In the genomic region with DNA sequence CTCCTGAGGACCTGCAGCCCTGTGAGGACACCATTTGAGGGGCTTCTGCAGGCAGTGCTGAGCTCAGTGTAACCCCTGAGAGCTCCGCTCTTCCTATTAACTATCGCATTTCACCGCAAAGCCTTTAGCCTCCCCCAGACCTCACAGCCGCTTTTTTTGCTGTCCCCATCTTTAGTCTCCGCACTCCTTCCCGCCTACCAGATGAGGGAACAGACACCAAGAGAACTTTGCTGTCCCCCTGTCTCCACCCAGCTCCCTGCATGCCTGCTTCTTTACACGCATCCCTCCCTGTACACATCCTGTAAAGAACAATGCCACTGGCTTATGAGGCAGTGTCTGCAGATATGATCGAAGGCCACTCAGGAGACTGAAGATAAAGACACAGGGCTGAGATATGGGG, we compare ENCODE assay signal across 23 mouse cellular contexts.
DNase-seq lines count a peak whose midpoint lies in the region; ATAC-seq lines count a peak whose summit lies in the region.
"Had no signal": no experiment of that assay in that cellular context is flagged by ENCODE, and none has a peak within 500 bp of the region (broad histone marks: within the 10 kb centered on the region; RNA-seq: fewer than 3 reads in every experiment).

No protein-coding gene starts in this region.

- no peaks in the 10 kb centered on the region for H3K9me3 ChIP-seq in forebrain, embryonic 15.5 days
- no peaks in the 10 kb centered on the region for H3K9me3 ChIP-seq in forebrain, embryonic 16.5 days (ENCODE audit: control insufficient read depth, low read length)
- no peaks in the 10 kb centered on the region for H3K9me3 ChIP-seq in hindbrain, embryonic 14.5 days (ENCODE audit: control insufficient read depth, low read length)
- H3K9me3 ChIP-seq in hindbrain, embryonic 11.5 days (ENCODE audit: control insufficient read depth, low read length) = no peaks in the 10 kb centered on the region
- H3K9me3 ChIP-seq in hindbrain, embryonic 16.5 days (ENCODE audit: control insufficient read depth, low read length) = no peaks in the 10 kb centered on the region
- no peaks in the 10 kb centered on the region for H3K9me3 ChIP-seq in midbrain, embryonic 16.5 days (replicated peaks; ENCODE audit: control insufficient read depth, low read length, poor library complexity, severe bottlenecking)
- H3K9me3 ChIP-seq: embryonic facial prominence, embryonic 12.5 days; heart, embryonic 10.5 days had no signal

- ATAC-seq in forebrain, embryonic 15.5 days (replicated peaks) = no peak
- no peak for ATAC-seq in forebrain, embryonic 16.5 days
- no peak for ATAC-seq in hindbrain, embryonic 14.5 days (ENCODE audit: low FRiP score)
- no peak for ATAC-seq in hindbrain, embryonic 11.5 days (ENCODE audit: low FRiP score)
- ATAC-seq in hindbrain, embryonic 16.5 days = no peak
- 0 out of 2 replicates have a peak, but pooled peaks have one; percentile 22 for ATAC-seq in midbrain, embryonic 16.5 days
- no peak for ATAC-seq in activated CD4-positive, CD25-positive, alpha-beta regulatory T cell, adult 4 months
- ATAC-seq: inflammation-experienced regulatory T-cells, adult 6 months; intestine, postnatal 0 days; Patski had no signal

- H3K4me2 ChIP-seq in forebrain, embryonic 15.5 days (replicated peaks) = no peak overlapping the region
- H3K4me2 ChIP-seq in forebrain, embryonic 16.5 days (ENCODE audit: low read length) = no peak overlapping the region
- H3K4me2 ChIP-seq in hindbrain, embryonic 14.5 days (replicated peaks) = no peak overlapping the region
- no peak overlapping the region for H3K4me2 ChIP-seq in hindbrain, embryonic 11.5 days (replicated peaks; ENCODE audit: low read depth, low read length)
- no peak overlapping the region for H3K4me2 ChIP-seq in hindbrain, embryonic 16.5 days (ENCODE audit: low read length)
- H3K4me2 ChIP-seq in midbrain, embryonic 16.5 days (ENCODE audit: low read length) = no peak overlapping the region
- H3K4me2 ChIP-seq: embryonic facial prominence, embryonic 12.5 days had no signal

- no peaks in the 10 kb centered on the region for H3K36me3 ChIP-seq in forebrain, embryonic 15.5 days
- H3K36me3 ChIP-seq in forebrain, embryonic 16.5 days (ENCODE audit: control insufficient read depth, insufficient read depth) = no peaks in the 10 kb centered on the region
- H3K36me3 ChIP-seq in hindbrain, embryonic 14.5 days (replicated peaks; ENCODE audit: control insufficient read depth, insufficient read depth) = no peaks in the 10 kb centered on the region
- H3K36me3 ChIP-seq in hindbrain, embryonic 11.5 days (ENCODE audit: control insufficient read depth, insufficient read depth, low read length) = no peaks in the 10 kb centered on the region
- H3K36me3 ChIP-seq in hindbrain, embryonic 16.5 days (ENCODE audit: control insufficient read depth, insufficient read depth, low read length) = no peaks in the 10 kb centered on the region
- H3K36me3 ChIP-seq in midbrain, embryonic 16.5 days (ENCODE audit: control insufficient read depth, insufficient read depth, low read length) = no peaks in the 10 kb centered on the region
- H3K36me3 ChIP-seq: embryonic facial prominence, embryonic 12.5 days; heart, embryonic 10.5 days had no signal

- H3K4me1 ChIP-seq in forebrain, embryonic 15.5 days = peaks cover 17% of the 10 kb centered on the region
- H3K4me1 ChIP-seq in forebrain, embryonic 16.5 days (replicated peaks; ENCODE audit: control insufficient read depth, insufficient read depth, low read length) = peaks cover 19% of the 10 kb centered on the region
- peaks cover 11% of the 10 kb centered on the region for H3K4me1 ChIP-seq in hindbrain, embryonic 14.5 days (replicated peaks; ENCODE audit: control insufficient read depth, insufficient read depth, low read length)
- H3K4me1 ChIP-seq in hindbrain, embryonic 11.5 days (replicated peaks; ENCODE audit: control insufficient read depth, insufficient read depth, low read length) = no peaks in the 10 kb centered on the region
- H3K4me1 ChIP-seq in hindbrain, embryonic 16.5 days (ENCODE audit: control insufficient read depth, insufficient read depth, low read depth, low read length) = no peaks in the 10 kb centered on the region; the same call in 1 of the 2 replicates
- H3K4me1 ChIP-seq in midbrain, embryonic 16.5 days (ENCODE audit: control insufficient read depth, insufficient read depth, low read length) = peaks cover 14% of the 10 kb centered on the region
- H3K4me1 ChIP-seq: embryonic facial prominence, embryonic 12.5 days had no signal

- no peak for DNase-seq in hindbrain, embryonic 14.5 days (ENCODE audit: low spot score)
- DNase-seq in hindbrain, embryonic 11.5 days (ENCODE audit: low spot score) = no peak
- DNase-seq in cerebellum, adult 9-11 months = no peak
- DNase-seq: adrenal gland, adult 2 months; adrenal gland, postnatal 25 days; cerebellum, adult 18-20 months; cerebellum, postnatal 14 days; embryo, embryonic 11 days; forebrain, postnatal 0 days; gastrocnemius, postnatal 14 days; heart, postnatal 4 days; kidney, adult 9 months had no signal

- no peak overlapping the region for H3K4me3 ChIP-seq in forebrain, embryonic 15.5 days
- no peak overlapping the region for H3K4me3 ChIP-seq in forebrain, embryonic 16.5 days (replicated peaks; ENCODE audit: low read length)
- H3K4me3 ChIP-seq in hindbrain, embryonic 14.5 days (replicated peaks; ENCODE audit: low read length) = no peak overlapping the region
- no peak overlapping the region for H3K4me3 ChIP-seq in hindbrain, embryonic 11.5 days (ENCODE audit: low read depth, low read length)
- no peak overlapping the region for H3K4me3 ChIP-seq in hindbrain, embryonic 16.5 days (ENCODE audit: low read length)
- no peak overlapping the region for H3K4me3 ChIP-seq in midbrain, embryonic 16.5 days (ENCODE audit: low read depth, low read length)
- H3K4me3 ChIP-seq: embryonic facial prominence, embryonic 12.5 days; heart, embryonic 10.5 days had no signal

- H3K27ac ChIP-seq in forebrain, embryonic 15.5 days (replicated peaks) = peak overlapping the region; percentile 0; the same call in 1 of the 2 replicates
- no peak overlapping the region for H3K27ac ChIP-seq in forebrain, embryonic 16.5 days (ENCODE audit: low read length)
- peak overlapping the region; percentile 48; the same call in 1 of the 2 replicates for H3K27ac ChIP-seq in hindbrain, embryonic 14.5 days
- H3K27ac ChIP-seq in hindbrain, embryonic 11.5 days (ENCODE audit: low read depth, low read length) = no peak overlapping the region
- peak overlapping the region; percentile 6; the same call in 1 of the 2 replicates for H3K27ac ChIP-seq in hindbrain, embryonic 16.5 days (ENCODE audit: low read depth, low read length)
- peak overlapping the region; percentile 48 for H3K27ac ChIP-seq in midbrain, embryonic 16.5 days (ENCODE audit: low read length)
- H3K27ac ChIP-seq: embryonic facial prominence, embryonic 12.5 days; heart, embryonic 10.5 days had no signal

- H3K9ac ChIP-seq in forebrain, embryonic 15.5 days (replicated peaks) = no peak overlapping the region; the same call in 1 of the 2 replicates
- no peak overlapping the region for H3K9ac ChIP-seq in forebrain, embryonic 16.5 days (replicated peaks; ENCODE audit: low read depth, low read length)
- no peak overlapping the region; the same call in 1 of the 2 replicates for H3K9ac ChIP-seq in hindbrain, embryonic 14.5 days
- no peak overlapping the region for H3K9ac ChIP-seq in hindbrain, embryonic 11.5 days (ENCODE audit: low read depth, low read length)
- peak overlapping the region; percentile 13; the same call in 1 of the 2 replicates for H3K9ac ChIP-seq in hindbrain, embryonic 16.5 days (ENCODE audit: low read depth, low read length)
- H3K9ac ChIP-seq in midbrain, embryonic 16.5 days (ENCODE audit: low read depth, low read length) = no peak overlapping the region
- H3K9ac ChIP-seq: embryonic facial prominence, embryonic 12.5 days; forebrain, postnatal 0 days had no signal

- WGBS in forebrain, embryonic 15.5 days = 68% methylated on average over 8 of the region's 8 CpGs
- WGBS in forebrain, embryonic 16.5 days = 71% methylated on average over 8 of the region's 8 CpGs
- 75% methylated on average over 8 of the region's 8 CpGs for WGBS in hindbrain, embryonic 14.5 days
- 79% methylated on average over 8 of the region's 8 CpGs for WGBS in hindbrain, embryonic 11.5 days
- 72% methylated on average over 8 of the region's 8 CpGs for WGBS in hindbrain, embryonic 16.5 days
- 58% methylated on average over 8 of the region's 8 CpGs for WGBS in midbrain, embryonic 16.5 days

- no peaks in the 10 kb centered on the region for H3K27me3 ChIP-seq in forebrain, embryonic 15.5 days
- H3K27me3 ChIP-seq in forebrain, embryonic 16.5 days (replicated peaks; ENCODE audit: control insufficient read depth, insufficient read depth, low read length) = no peaks in the 10 kb centered on the region
- no peaks in the 10 kb centered on the region for H3K27me3 ChIP-seq in hindbrain, embryonic 14.5 days (ENCODE audit: control insufficient read depth, insufficient read depth, low read length)
- H3K27me3 ChIP-seq in hindbrain, embryonic 11.5 days (ENCODE audit: control insufficient read depth, insufficient read depth, low read length) = no peaks in the 10 kb centered on the region
- no peaks in the 10 kb centered on the region for H3K27me3 ChIP-seq in hindbrain, embryonic 16.5 days (replicated peaks; ENCODE audit: control insufficient read depth, insufficient read depth, low read length)
- no peaks in the 10 kb centered on the region for H3K27me3 ChIP-seq in midbrain, embryonic 16.5 days (ENCODE audit: control insufficient read depth, insufficient read depth, low read depth, low read length)
- H3K27me3 ChIP-seq: CH12.LX; embryonic facial prominence, embryonic 12.5 days; Patski had no signal

Comparison
In these comparisons a context has a peak if more than half of its experiments do, and no peak if none do; other contexts are left out.
1. H3K27ac ChIP-seq: peak in forebrain, embryonic 15.5 days (single experiment), hindbrain, embryonic 14.5 days (single experiment), hindbrain, embryonic 16.5 days (single experiment) and midbrain, embryonic 16.5 days (single experiment); none in forebrain, embryonic 16.5 days (single experiment) and hindbrain, embryonic 11.5 days (single experiment).